Mouse (Mus musculus) cerebellum, adult 8-10 months (tissue): Measurements from ENCODE around the gene Hormad2.

ENCODE experiments used
- DNase-seq: peaks from one replicate; pipeline ENCODE4 v3.0.0; 2022

Gene Hormad2

DNA sequence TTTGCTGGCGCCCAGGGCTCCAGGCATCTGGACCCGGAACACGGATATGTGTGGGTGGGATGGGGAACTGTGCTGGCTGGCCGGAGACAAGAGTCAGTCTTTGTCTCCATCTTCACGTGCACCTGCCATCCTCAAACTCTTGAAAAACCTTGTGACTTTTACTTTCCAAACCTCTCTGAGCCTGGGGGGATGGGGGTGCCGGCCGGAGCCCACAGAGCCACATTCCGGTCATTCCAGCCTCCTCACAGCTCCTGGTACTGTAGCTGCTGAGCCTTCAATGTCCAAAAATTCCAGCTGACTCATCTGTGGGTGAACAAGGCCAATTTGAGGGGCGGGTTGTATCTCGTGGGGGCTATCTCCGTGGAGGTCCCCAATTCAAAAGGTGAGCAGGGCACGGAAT, 141.7 kb downstream of the Hormad2 start:
- DNase-seq = no peak

DNA sequence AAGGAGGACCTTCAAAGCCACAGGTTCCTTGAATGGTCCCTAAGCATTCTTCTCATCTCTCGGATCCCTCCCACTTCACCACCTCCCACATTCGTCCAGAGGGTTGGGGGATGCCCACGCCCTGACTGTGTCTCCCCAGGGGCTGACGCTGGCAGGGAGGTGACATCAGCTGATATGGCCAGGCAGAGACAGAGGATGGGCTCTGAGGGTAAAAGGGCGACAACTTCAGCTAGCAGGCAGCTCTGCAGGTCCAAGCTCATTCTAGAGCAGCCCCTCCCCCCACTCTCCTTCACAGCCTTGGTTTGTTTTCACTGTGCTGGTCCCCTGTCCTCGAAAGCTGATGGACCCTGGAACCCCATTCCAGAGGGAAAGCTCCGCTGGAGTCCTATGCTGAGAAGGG, 142.3 kb downstream of the Hormad2 start:
- no peak for DNase-seq

DNA sequence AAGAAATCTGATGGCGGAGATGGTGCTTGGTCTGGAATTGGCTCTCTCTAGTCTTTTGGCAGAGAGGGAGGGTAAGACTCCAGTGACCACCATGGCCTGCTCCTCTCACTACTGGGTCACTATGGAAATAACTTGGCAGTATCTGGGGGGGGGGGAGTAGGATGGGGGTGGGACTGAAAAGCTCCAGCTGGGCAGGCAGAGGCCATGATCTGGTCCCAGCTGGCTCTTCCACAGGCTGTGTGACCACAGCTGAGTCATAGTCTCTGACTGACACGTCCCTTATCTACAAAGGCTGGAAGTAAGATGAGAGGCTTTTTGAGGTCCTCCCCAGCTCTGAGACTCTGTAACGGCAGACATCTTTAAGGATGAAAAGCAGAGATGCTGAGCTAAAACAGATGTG, 143.2 kb downstream of the Hormad2 start:
- no peak for DNase-seq

DNA sequence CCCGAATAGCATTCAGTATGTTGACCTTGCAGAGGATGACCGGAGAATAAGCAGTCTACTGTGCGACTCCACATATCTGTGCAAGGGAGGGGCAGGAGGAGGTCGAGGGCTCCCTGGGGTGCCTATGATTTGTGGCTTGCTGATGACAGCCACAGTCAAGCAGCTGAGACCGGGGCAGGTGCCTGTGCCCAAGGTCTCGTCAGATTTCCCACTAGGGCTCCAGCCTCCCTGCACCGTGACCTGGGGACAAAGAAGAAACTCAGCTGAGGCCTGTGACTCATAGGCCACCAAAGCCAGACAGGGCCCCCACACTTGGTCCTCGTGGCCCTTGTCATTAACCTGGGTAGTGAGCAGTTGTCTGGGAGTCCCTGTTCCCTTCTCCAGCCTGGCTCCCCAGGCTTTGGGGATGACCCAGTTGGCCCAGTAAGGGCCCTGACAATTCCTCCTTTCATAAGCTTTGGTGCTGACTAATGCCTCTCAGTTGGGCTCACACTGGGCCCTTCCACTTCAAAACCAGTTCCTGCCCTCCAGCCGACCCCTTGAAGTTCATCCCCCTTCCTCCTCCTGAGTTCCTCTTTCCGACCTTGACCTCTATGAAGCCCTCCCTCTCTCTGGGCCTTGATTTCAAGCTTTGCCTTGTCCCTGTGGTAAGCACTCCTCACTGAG, 144.2 kb downstream of the Hormad2 start:
- no peak for DNase-seq
